Mouse (Mus musculus) lung, adult 2 months (tissue): ENCODE data around the gene Psap.
A peak's percentile ranks its signal among the peaks of the same experiment; 100 is the strongest.

Experiments
- CTCF ChIP-seq: fragments of 200-500 bp; IDR thresholded peaks from 2 replicates; pipeline ENCODE4 v1.5.1; 2011; ENCODE audit warnings: mild to moderate bottlenecking, low read length, control low read depth; ENCODE audit not compliant: insufficient read depth
- POLR2A ChIP-seq: fragments of 200-500 bp; IDR thresholded peaks from 2 replicates; pipeline ENCODE4 v1.6.1; 2011; ENCODE audit warnings: low read depth, mild to moderate bottlenecking, control low read depth, low read length, borderline replicate concordance; ENCODE audit errors: extremely low read depth

DNA sequence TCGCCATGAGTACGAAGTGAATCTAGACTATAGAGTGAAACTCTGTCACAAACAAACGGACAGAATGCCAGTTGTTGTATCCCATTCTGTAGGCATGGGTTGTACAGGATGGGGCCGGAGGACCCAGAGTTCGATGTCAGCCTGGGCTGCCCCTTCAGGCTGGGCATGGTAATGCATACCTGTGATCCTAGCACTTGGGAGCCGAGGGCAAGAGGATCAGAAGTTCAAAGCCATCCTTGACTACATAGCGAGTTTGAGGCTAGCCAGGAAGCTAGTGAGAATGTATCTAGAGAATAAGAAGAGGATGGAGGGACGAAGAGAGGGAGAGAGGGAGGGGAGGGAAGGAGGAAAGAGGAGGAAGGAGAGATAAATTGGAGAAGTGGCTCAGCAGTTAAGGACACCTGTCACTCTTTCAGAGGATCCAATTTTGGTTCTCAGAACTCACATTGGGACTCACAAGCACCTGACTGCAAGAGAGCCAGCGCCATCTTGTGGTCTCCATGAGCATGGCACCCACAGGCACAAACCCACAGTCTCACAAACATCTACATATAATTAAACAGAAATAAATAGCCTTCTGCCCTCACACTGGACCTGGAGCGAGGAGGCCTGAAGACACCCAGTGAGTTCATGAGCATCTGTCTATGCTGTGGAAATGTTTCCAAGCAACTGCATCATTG, 39.8 kb upstream of the Psap start:
- TF ChIP-seq CTCF (peak; percentile 86), POLR2A (no peak)
